Mouse (Mus musculus): ENCODE data around the gene Col4a2.

Gene Col4a2

DNA sequence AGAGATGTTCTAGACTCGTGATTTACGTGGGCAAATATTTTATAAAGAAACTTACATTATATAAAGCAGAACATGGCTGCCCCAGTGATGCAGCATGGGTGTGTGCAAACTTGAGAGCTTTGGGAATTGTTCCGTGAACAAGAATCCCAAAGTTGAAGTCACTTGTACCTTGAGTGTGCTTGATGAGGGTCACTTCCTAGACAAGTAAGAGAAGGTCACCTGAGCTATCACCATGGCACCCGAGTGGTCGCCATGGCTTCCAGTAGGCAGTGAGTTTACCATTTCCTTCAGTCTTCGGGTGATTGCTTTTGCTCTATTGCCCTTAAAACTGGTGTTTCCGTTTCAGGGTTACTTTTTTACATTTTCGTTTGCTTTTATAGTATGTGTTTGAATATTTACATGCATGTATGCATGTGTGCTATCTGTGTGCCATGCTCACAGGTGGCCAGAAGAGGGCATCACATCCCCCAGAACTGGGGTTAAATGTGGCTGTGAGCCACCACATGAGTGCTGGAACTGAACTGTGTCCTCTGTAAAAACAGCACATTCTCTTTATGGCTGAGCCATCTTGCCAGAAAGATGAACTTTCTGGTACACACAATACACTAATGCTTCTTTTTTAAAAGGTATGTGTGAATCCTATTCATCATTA lies 42.3 kb downstream of the Col4a2 start:
- DNase-seq (ENCODE audit: extremely low read depth, low read depth, low spot score), result no peak

GRCm38 (mm10) chr8:11355900-11356299 lies 43.3 kb downstream of the Col4a2 start:
- no peak for DNase-seq (ENCODE audit: extremely low read depth, low read depth, low spot score)

DNA sequence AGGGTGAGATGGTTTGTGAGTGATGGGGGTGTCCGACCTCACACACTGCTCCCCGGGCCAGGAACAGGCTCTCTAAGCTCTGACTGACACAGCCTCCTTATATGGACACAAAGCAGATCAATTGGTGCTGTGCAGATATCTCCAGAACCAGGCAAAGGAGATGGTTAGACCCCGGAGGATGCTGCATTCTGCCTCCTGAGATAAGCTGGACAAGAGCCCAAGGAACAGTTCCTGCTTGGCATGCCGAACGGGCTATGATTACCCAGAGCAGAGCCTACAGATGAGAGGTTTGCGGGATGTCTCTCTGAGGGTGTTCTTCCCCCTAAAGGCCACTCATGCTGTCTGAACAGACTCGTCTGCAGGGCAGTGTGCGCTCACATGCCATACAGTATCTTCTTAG lies 44.2 kb downstream of the Col4a2 start:
- no peak for DNase-seq (ENCODE audit: extremely low read depth, low read depth, low spot score)

DNA sequence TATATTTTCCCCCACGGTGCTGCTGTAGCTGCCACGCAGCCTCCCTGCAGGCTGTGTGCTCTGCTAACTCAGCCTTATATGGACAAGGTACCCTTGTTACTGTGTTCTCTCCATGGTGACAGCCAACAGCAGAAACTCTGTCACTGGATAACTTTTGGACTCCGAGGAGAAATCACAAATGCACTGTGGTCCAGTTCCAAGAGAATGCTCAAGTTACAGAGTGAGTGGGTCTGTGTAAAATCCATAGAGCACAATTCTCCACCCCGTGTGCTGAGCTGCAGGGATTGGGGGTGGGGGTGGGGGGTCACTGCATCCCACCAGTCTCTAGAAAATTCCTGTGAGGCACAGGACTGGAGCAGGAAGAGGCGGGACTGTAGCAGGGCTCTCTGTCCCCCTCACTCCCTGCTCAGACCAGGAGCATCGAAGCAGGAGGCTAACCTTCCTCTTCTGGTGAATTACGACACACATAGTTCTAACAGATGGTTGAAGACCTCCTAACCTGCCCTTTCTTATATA lies 45.4 kb downstream of the Col4a2 start:
- DNase-seq (ENCODE audit: extremely low read depth, low read depth, low spot score), result no peak

DNA sequence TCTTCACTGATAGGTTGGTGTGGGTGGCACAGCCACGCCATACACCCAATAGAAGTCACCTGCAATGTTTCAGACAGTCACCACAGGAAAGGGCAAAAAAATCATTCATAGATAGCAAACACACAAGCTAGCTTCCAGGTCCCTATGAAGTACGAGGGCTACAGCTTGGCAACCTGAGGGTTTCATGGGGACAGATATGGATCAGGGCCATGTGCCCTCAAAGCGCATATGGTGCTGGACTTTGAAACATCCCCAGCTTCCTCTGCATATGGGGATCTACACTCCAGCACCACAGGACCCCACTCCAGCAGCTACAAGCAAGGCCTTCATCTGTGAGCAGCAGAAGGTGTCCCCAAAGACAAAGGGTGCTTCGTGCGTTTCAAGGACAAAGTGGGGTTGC lies 47.2 kb downstream of the Col4a2 start:
- no peak for DNase-seq (ENCODE audit: extremely low read depth, low read depth, low spot score)

- no peak for DNase-seq (ENCODE audit: extremely low read depth, low read depth, low spot score)
These were observed 49.1 kb downstream of the Col4a2 start for GRCm38 (mm10) chr8:11361546-11362277.

- no peak for DNase-seq (ENCODE audit: extremely low read depth, low read depth, low spot score)
These were observed 49.9 kb downstream of the Col4a2 start for GRCm38 (mm10) chr8:11362278-11363214.

- no peak for DNase-seq (ENCODE audit: extremely low read depth, low read depth, low spot score)
These were observed 50.9 kb downstream of the Col4a2 start for GRCm38 (mm10) chr8:11363340-11364126.

DNA sequence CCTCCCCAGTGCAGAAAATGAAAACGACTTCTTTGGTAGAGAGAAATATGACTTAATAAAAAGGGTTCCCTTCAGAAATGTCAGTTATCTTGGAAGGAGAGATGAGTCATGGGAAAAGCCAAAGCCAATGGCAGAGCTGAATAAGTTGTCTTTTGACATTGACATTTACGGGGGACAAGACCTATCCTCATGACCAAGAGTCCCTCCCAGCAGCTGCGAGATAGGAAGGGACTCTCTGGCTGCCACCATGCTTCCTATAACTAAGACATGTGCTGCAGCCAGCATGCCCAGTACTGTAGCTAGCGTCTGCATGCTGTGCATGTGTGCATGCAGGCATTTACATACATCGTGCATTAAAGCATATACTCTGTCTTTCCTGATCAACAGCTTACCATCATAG lies 53.6 kb downstream of the Col4a2 start:
- DNase-seq (ENCODE audit: extremely low read depth, low read depth, low spot score), result no peak

DNA sequence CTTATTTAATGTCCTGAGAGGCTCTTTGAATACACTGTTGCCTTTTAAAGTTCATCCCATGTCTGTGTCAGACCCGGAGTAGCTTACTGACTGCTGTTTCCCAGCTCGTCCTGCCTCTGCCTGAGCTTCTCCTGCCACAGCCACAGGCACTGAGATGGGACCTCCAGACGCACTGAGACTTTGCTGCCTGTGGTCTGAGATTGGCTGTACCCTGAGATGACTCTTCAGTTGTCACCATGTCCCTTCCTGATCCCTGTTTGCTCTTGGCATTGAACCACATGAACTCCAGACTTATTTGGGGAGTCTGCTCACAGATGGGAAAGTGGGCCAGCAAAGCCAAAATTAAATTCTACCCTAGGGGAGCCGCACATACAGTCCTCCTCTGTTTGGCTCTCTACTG lies 54.1 kb downstream of the Col4a2 start:
- DNase-seq (ENCODE audit: extremely low read depth, low read depth, low spot score), result no peak

DNA sequence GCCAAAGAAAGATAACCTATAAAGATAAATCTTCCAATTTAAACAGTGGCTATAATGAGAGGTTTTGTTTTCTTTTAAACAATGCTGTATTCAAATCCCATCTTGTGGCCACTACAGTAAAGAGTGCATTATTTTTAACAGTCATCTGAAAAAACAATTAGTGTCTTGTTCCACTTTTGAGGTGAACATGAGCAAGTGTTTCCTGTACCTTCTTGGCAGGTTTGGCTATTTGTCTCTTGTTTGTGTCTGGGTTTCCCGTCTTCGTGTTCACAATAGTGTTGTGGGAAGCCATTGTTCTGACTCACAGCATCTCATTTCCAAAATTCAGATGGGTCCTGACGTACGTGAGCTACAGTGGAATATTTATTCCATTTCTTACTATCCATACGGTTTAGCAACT lies 55.1 kb downstream of the Col4a2 start:
- DNase-seq (ENCODE audit: extremely low read depth, low read depth, low spot score), result no peak

- no peak for DNase-seq (ENCODE audit: extremely low read depth, low read depth, low spot score)
These were observed 57.1 kb downstream of the Col4a2 start for GRCm38 (mm10) chr8:11369526-11370203.

GRCm38 (mm10) chr8:11371347-11371746 lies 58.7 kb downstream of the Col4a2 start:
- DNase-seq (ENCODE audit: extremely low read depth, low read depth, low spot score), result no peak

DNA sequence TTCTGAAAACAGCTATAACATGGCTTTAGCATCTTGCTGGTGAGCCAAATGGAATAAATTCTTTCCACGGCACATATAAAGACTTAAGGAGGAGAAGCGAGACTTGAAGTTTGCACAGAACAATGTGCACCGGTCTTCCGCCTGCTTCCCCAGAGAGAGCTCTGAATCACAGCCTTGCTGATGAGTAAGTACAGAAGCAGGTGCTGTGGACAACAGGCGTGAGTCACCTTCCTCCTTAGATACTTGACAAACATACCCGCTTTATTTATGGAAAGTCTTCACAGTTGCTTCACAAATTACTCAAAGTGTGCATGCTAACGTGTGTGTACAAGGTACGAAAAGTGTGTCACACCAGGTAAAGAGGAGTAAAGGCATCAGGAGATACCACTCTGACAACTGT lies 59.5 kb downstream of the Col4a2 start:
- no peak for DNase-seq (ENCODE audit: extremely low read depth, low read depth, low spot score)

DNA sequence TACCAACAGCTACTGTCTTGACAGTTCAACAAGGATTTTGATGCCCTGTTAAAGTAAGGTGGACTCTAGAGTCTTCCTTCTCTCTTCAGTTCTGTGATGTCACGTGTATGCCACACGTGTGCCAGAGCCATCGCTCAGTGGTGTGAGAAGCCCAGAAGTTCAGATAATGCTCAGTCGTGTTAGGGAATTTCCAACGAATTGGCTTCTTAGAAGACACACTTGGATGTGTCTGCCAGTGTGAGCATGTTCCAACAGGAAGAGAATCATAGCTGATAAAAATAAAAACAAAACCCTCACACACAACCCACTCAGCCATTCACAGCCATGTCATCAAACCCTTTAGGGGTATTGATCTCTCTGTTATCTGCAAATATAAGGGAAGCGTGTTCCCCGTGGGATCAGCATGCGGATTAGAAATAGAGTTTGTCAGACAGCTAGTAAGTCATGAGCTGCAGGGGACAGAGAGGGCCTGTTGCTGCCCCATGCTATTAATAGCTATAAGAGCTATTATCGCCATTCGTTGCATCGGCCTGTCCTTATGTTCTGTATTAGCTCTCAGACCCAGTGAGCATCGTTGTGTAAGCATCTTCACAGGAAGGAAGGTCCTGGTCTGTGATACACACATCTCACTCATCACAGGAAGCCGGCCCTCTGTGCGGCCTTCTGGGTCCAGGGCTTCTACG lies 61.2 kb downstream of the Col4a2 start:
- no peak for DNase-seq (ENCODE audit: extremely low read depth, low read depth, low spot score)

GRCm38 (mm10) chr8:11374326-11375076 lies 61.9 kb downstream of the Col4a2 start:
- no peak for DNase-seq (ENCODE audit: extremely low read depth, low read depth, low spot score)

GRCm38 (mm10) chr8:11375749-11376438 lies 63.3 kb downstream of the Col4a2 start:
- DNase-seq (ENCODE audit: extremely low read depth, low read depth, low spot score), result no peak
